Mouse (Mus musculus) mesoderm, embryonic 11.5 days (tissue): ENCODE results near the gene Rnf135.
"Not testable (repeated sequence)": the region's sequence is repeated elsewhere in the genome, so short reads cannot be mapped to it uniquely, and the experiment has no call there.

Experiments
- DNase-seq: peaks from one replicate; pipeline ENCODE4 v3.0.0-alpha.2; 2012; ENCODE audit warnings: low read depth, low spot score

Rnf135 gene

DNA sequence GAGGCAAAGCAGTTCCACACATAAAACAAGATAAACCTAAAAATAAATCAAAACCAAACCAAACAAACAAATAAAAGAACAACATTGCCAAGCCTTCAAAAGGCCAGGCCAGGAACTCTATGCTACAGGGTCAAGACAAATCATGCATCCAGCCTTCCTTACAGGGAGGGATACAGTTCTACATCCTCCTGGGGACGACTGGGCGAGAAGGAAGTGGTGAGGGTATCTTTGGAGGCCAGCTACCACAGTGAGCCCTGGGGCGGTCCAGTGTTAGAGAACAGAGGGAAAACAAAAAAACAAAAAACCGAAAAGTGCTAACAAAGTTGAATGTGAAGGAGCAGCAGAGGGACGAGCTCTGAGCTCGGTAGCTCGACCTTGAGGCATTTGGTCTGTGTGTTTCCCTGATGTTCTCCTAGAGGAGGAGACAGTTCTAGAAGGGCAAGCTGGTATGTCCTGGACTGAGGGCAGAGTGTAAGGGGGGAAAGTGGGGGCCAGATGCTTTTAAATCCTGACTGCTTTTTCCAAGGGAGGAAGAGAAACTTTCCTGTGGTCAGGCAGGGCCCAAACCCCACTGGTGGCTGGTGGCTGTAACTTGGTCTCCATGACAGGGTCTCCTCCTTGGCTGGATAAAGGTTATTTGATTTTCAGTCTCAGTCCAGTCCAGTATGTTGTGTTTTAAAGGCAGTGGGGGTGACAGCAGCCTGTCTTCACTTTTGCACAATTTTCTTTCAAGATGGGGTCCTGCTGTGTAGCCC lies 20.1 kb upstream of the Rnf135 start:
- no peak for DNase-seq

DNA sequence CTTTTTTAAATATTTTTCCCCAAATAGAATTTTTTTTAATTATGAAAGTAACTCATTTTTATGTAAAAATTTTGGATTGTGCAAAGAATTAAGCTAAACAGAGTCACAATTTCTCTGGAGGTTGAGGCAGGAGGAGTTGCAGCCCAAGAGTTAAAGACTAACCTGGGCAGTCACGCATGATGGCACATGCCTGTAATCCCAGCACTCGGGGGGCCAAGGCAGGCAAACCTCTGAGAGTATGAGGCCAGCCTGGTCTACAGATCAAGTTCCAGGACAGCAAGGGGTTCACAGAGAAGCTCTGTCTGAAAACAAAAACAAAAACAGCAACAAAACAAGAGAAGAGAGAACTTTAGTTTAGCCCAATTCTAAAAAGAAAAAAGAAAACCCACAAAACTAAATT lies 19.4 kb upstream of the Rnf135 start:
- no peak for DNase-seq

DNA sequence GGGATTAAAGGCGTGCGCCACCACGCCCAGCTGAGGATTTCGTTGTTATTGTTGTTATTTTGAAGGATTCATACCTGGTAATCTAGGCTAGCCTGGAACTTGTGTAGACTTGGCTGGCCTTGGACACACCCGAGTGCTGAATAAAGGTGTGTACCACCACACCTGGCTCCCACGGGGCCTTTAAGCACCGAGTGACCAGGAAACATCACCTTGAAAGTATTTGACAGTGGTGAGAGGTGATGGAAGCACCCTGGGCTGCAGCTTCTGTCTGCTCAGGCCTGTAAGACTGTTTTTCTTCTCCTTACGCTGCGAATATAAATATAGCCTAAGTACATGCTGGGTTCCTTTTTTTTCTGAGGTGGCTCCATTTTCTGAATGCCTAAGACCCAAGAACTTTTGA lies 15.5 kb upstream of the Rnf135 start:
- DNase-seq, result no peak

DNA sequence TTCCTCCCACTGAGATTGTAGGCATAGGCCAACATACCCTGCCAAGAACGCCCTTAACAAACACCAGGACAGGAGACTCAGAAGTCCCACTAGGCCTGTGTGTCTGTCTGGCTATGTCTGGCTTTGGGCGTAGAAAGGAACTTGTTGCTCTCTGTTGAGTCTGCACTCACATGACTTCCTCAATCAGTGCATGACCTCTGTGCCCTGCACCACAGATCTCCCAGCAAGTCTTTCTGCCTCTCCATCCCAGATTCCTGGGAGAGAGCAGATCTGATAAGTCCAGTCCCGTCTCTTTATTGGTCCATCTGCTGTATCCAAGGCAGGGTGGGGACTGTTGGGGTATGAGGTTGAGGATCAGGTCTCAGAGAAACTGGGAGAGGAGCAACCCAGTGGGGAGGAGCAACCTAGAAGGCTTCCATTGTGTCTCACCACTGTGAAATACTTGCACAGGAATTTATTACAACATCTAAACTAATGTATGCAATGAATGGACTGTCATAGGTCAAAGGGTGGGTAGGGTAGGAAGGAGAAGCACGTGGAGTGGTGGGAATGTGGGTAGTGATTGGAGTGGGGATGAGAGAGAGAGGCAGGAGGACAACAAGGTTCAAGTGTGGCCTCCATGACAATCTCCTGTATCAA lies 14.9 kb upstream of the Rnf135 start:
- DNase-seq, result no peak

DNA sequence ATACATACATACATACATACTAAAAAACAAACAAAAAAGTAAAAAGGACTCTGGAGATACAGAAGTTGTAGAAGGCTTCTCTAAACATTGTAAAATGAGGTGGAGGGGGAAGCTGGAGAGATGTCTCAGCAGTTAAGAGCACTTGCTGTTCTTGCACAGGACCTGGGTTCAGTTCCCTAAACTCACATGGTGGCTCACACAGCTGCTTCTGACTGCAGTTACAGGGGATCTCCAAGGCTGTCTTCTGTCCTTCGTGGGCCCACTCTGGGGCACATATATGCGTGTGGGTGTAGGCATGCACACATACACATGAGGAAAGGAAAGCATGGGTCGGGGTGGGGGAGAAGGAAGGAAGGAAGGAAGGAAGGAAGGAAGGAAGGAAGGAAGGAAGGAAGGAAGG lies 14.0 kb upstream of the Rnf135 start:
- DNase-seq, result no peak

DNA sequence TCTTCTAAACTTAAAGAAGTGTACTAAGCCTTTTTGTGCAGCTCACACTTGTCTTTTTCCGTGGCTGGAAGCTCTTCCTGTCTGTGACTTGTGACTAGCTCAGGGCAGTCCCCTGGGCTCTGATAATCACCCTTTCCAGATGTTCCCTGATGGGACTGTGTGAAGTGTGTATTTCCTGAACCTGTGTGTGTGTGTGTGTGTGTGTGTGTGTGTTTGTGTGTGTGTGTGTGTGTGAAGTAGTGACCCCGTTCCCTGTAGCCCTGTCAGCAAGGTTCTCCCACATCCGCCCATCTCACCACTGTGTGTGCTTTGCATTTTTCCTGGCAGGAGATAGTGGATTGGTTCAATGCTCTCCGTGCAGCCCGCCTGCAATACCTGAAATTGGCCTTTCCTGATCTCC lies 13.3 kb upstream of the Rnf135 start:
- no peak for DNase-seq

DNA sequence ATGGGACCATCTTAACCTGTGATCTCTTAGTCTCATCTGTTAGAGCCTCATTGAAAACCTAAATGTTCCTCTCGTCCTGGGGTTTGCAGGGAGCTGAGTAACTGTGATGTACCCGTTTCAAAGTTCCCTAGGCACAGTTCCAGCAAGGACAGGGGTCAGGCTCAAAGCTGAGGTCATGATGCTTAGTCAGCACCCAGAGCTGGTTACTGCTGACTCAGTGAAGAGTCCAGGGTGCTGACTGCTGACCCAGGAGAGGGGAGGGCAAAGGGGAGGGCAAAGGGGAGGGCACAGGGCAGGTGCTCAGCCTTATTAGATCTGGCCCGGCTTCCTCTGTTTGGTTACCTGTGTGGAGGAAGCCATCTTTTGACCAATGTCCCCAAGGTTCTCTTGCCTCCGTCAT lies 11.8 kb upstream of the Rnf135 start:
- DNase-seq, result no peak

DNA sequence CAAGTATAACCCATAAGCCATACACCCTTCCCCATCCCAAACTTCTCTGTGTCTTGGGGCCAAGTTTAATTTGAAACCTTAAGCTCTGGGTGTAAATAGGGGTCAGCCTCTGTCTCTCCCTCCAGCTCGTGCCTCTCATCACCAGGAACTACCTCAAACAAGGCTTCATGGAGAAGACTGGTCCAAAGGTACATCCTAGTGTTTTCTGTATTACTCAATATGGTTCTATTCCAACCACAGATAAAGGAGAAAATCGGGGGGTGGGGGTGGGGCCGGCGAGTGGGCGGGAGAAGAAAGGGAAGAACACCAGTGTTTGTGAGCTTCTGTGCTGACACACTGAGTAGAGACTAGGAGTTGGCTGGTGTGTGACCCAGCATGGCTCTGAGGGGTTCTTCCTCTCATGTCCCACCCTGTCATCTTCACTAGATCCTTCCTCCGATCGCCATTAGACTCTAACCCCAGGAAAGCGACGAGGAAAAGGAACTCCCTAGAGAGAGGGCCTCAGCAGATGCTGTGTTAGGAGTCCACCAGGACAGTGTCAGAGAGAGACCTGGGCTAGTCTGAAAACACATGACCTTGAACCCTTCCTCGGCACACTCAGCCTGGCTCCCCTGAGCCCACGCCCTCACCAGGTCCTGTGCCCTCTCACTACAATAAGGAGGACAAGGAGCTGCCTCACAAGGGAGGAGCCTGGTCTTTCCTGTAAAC lies 9.5 kb upstream of the Rnf135 start:
- no peak for DNase-seq

DNA sequence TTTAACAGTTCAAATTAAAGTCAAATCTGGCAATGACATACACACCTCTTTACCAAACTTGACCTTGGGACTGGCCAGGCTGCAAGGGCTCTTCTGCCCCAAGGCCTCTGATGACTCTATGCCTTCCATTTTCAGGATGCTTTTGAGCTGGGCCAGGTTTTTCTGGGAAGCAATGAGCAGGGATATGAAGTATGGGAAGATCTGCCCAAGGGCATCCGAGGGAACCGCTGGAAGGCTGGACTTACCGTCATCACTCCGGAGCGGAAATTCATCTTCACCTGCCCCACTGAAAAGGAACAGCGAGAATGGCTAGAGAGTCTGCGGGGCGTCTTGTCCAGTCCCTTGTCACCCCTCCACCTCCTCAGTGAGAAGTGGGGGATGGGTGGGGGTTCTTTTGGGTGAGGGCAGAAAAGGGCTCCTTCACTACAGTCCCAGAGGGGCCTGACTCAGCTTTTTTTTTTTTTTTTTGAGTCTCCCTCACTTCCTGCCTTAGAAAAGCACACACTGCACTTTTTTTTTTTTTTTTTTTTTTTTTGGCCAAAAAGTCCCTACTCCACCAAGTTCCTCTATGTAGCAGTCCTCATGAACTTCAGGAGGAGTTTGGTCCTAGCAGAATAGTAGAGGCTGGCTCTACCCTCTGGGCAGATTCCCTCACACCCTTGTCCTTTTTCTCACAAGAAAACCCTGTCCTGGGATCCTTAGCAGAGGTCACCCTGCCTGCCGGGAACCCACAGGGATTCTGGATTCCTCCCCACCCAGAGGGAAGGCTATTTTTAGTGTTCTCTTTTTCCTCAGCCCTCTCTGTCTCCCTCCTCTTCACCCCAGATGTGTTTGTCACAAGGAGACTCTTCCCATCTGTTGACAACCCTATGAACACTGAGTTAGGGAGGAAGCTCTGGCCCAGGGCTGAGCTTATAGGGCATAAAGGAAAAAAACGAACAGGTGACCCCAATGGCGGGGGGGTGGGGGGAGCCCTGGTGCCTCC lies 6.4 kb upstream of the Rnf135 start:
- no peak for DNase-seq

DNA sequence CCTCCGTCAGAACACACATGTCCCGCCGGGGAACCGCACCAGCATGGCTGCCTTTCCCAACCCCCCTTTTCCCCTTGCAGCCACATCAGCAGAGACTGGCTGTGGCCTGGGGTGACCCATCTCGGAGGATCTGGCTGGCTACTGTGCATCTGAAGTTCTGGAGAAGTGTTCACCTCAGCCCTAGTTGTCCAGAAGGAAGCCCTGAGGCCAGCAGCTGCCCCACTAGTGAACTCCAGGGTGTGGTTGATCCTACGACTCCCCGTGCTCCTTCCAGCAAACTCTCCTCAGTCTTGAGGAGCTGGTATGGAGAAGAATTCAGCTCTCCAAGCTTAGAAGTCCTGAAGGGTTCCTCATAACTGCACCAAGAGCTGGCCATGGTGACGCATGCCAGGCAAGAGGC lies 5.3 kb upstream of the Rnf135 start:
- DNase-seq, result no peak

DNA sequence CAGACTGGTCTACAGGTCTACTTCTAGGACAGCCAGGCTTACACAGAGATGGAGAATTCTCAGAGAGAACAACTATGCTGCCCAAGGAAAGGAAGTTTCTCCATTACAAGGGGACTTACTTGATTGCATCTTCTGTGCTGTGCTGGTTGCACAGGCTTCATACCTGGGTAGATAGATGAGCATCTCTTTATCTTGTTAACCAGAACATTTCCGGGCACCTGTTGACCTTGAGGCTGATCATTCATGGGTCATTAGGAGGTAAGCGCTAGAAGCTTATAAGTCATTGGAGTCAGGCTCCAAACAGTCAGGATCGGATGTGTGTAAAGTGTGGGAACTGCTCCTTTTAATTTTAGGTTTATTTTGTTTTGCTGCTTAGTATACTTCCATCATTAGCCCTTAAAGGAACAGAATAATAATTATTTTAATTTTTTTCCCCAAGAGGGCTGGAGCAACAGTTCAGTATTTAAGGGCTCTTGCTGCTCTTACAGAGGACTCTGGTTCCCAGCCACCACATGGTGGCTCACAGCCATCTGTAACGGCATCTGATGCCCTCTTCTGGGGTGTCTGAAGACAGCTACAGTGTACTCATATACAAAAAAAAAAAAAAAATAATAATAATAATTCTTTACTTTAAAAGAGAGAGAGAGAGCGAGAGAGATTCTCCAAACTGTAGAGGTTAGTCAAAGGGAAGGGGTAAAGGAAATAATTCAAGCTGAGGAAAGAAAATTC lies 2.5 kb upstream of the Rnf135 start:
- no peak for DNase-seq

DNA sequence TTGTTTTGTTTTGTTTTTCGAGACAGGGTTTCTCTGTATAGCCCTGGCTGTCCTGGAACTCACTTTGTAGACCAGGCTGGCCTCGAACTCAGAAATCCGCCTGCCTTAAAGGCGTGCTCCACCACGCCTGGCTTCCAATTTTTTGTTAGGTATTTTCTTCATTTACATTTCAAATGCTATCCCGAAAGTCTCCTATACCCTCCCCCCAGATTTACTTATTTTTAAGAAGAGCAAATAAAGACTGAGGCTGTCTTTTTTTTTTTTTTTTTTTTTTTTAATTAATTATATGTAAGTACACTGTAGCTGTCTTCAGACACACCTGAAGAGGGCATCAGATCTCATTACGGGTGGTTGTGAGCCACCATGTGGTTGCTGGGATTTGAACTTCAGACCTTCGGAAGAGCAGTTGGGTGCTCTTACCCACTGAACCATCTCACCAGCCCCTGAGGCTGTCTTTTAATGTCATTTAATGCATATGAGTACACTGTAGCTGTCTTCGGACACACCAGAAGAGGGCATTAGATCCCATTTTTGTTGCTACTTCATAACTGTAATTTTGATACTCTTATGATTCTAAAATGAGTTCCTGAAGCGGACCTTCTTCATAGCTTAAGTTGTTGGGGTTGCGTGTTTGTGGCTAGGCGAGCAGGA lies 472 bp upstream of the Rnf135 start:
- not testable (repeated sequence) for DNase-seq

DNA sequence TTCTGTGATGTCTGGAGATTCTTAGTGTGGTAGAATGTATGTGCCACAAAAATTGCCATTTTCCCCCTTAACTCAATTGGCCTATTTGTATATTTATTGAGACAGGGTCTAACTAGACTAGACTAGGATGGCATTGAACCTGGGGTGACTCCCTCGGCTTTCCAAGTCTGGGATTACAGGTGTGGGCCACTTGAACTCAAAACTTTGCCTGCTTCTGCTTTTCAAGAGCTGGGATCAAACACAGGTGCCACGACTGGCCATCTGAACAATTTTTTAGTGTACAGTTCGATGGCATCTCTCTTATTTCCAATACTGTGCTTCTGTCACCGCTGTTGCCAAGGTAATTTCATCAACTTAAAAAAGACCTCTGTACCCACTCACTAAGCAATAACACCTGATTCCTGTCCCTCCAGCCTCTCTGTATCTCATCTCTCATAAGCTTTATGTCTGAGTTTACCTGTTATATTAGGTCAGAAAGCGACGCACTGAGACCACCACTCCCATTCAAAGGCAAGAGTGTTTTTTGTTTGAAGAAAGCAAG lies 950 bp downstream of the Rnf135 start:
- DNase-seq, result no peak

DNA sequence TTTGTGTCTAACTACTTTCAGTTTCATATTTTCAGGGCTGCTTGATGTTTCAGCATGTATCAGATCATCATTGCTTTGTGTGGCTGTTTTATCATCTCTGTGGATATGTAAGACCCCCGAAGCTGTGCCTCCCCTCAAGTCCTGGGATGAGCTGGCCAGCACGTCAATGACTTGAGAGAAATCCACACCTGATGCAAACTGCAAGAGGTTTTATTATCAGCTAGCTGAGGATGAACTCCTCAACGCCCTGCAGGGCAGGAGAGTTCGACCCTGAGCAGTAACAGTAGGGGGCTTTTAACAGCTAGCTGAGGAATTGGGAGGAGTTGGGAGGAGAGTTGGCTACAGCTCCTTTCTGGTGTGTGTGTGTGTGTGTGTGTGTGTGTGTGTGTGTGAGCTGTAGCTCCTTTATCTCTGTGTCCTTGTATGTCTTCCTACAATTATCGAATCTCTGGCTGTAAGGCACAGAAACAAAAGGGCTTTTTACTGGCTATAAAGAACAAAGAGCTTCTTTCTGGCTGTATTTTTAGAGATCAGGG lies 1.9 kb downstream of the Rnf135 start:
- DNase-seq, result not testable (repeated sequence)

DNA sequence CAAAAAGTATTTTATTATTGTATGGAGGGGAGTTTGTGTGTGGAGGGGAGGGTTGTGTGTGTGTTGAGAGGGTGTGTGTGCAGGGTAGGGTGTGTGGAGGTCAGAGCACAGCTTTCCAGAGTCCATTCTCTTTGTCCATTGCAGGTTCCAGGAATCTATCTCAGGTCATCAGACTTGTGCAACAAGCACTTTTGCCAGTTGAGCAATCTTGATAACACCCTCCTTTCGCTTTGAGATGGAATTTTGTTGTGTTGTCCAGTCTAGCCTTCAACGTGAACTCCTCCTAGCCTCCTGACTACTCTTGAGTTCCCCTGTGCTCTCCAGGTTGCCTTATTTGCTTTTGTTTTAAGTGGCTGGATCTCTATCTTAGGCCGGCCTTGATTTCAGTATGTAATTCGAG lies 6.6 kb downstream of the Rnf135 start:
- no peak for DNase-seq

DNA sequence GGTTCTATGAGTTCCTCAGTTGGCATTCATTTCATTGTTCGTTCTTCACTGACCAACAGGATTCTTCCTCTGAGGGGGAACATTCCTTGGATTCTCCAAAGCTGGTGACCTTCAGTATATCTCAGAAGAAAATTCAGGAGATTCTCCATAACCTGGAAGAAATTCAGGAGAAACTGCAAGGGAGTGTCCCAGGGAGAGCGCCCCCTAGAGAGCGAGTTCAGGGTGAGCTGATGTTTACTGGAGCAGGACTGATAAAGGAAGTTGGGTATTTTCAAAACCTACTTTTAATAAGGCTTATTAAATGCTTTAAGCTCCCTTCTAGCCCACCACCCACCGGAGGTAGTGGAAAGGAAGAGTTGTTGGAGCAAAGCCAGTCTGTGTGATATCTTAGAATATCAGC lies 10.2 kb downstream of the Rnf135 start:
- no peak for DNase-seq

DNA sequence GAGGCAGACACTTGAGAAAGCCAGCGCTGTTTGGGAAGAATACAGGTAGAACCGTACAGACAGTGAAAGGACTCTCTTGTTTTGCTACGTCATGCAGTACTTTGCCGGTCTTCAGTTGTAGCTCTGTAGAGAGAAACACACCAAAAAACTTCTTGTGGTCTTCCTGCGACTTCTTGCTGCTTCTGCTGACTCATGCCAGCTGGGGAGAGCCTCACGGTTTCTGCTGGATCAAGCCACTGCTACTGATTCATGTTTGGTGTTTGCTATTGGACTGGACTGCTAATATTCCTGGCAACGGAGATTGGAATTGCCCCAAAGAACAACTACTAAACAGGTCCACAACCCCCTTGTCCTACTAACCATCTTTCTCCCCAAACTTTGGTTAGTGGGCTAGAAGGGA lies 12.7 kb downstream of the Rnf135 start:
- no peak for DNase-seq

DNA sequence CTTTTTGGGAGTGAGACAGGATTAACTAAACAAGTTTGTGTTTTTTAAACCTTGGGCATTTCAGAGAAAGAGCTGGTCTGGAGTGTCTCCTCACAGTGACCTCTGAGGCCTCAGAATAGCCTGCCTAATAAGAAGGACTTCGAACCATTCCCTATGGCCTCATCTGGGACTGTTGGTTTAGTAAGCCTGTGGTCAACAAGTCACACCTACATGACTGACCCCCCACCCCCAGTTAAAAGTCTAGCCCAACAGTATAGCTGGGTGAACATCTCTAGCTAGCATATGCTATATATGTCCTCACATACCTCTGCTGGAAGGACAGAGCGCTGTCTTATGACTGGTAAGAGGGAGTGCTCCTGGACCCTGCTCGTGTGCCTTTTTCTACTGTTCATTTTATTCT lies 15.7 kb downstream of the Rnf135 start:
- DNase-seq, result no peak

DNA sequence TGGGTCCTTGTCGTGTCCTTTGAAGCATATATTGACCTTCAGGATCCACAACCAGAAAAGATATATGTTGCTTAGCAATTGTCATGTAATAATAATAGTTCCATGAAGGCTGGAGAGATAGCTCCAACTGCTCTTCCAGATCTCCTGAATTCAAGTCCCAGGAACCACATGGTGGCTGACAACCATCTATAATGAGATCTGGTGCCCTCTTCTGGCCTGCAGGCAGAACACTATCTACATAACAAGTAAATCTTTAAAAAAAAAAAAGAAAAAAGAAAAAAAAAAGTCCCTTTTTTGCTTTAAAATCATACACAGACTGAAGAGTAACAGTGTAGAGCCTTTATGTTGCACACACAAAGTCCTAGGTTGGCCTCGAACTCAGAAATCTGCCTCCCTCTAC lies 16.1 kb downstream of the Rnf135 start:
- no peak for DNase-seq

DNA sequence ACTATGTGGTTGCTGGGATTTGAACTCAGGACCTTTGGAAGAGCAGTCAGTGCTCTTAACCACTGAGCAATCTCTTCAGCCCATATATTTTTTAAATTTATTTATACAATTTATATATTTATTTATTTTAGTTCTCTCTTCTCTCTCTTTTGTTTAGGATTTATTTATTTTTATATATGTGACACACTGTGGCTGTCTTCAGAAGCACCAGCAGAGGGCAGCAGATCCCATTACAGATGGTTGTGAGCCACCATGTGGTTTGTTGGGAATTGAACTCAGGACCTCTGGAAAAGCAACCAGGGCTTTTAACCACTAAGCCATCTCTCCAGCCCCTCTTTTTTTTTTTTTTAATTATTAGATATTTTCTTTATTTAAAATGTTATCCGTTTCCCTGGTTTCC lies 16.7 kb downstream of the Rnf135 start:
- peak; percentile 27 for DNase-seq
